16 mouse cellular contexts compared by ENCODE assay signal in genomic region chr16:92179306-92179705, GRCm38 (mm10).
"Had no signal": no experiment of that assay in that cellular context is flagged by ENCODE, and none has a peak within 500 bp of the region (broad histone marks: within the 10 kb centered on the region; RNA-seq: fewer than 3 reads in every experiment).

No protein-coding gene starts in this region.

- H3K27me3 ChIP-seq: midbrain, embryonic 12.5 days; neural tube, embryonic 12.5 days had no signal

- H3K4me1 ChIP-seq: midbrain, embryonic 10.5 days; midbrain, embryonic 12.5 days; neural tube, embryonic 12.5 days had no signal

- H3K4me2 ChIP-seq: lung, embryonic 14.5 days; midbrain, embryonic 12.5 days; neural tube, embryonic 12.5 days had no signal

- H3K4me3 ChIP-seq: midbrain, embryonic 10.5 days; midbrain, embryonic 12.5 days; myocyte; neural tube, embryonic 12.5 days had no signal

- DNase-seq: lung, adult 18-20 months; lung, embryonic 14.5 days; lung, postnatal 10 days; lung, postnatal 4 days; midbrain, embryonic 14.5 days; right cerebral cortex, postnatal 25 days; right cerebral cortex, postnatal 4 days; spleen, adult 18-20 months; thymus, adult 18-20 months; thymus, postnatal 14 days; thymus, postnatal 36 days had no signal

- H3K36me3 ChIP-seq: midbrain, embryonic 10.5 days; midbrain, embryonic 12.5 days; neural tube, embryonic 12.5 days had no signal

- H3K9me3 ChIP-seq: midbrain, embryonic 10.5 days; midbrain, embryonic 12.5 days; neural tube, embryonic 12.5 days had no signal

- ATAC-seq: midbrain, embryonic 16.5 days had no signal

- H3K27ac ChIP-seq: midbrain, embryonic 10.5 days; midbrain, embryonic 12.5 days; neural tube, embryonic 12.5 days had no signal

- H3K9ac ChIP-seq: lung, embryonic 14.5 days; midbrain, embryonic 12.5 days; neural tube, embryonic 12.5 days had no signal
